16 mouse cellular contexts compared by ENCODE assay signal in genomic region chr1:86225195-86225594, GRCm38 (mm10).
A peak's percentile ranks its signal among the peaks of the same experiment; 100 is the strongest.
DNase-seq lines count a peak whose midpoint lies in the region; ATAC-seq and TF ChIP-seq lines count a peak whose summit lies in the region.
"Had no signal": no experiment of that assay in that cellular context is flagged by ENCODE, and none has a peak within 500 bp of the region (broad histone marks: within the 10 kb centered on the region; RNA-seq: fewer than 3 reads in every experiment).

No protein-coding gene starts in this region.

- no peaks in the 10 kb centered on the region for H3K27me3 ChIP-seq in hindbrain, embryonic 16.5 days (replicated peaks; ENCODE audit: control insufficient read depth, insufficient read depth, low read length)
- no peaks in the 10 kb centered on the region for H3K27me3 ChIP-seq in hindbrain, embryonic 12.5 days
- H3K27me3 ChIP-seq in midbrain, embryonic 16.5 days (ENCODE audit: control insufficient read depth, insufficient read depth, low read depth, low read length) = no peaks in the 10 kb centered on the region
- no peaks in the 10 kb centered on the region for H3K27me3 ChIP-seq in heart, embryonic 11.5 days (ENCODE audit: control insufficient read depth, insufficient read depth, low read length)
- no peaks in the 10 kb centered on the region for H3K27me3 ChIP-seq in heart, adult 2 months (ENCODE audit: control insufficient read depth, insufficient read depth, low read length)
- H3K27me3 ChIP-seq: embryonic facial prominence, embryonic 12.5 days; intestine, embryonic 15.5 days; kidney, embryonic 15.5 days; liver, embryonic 15.5 days had no signal

- H3K4me3 ChIP-seq in hindbrain, embryonic 16.5 days (ENCODE audit: low read length) = no peak overlapping the region
- H3K4me3 ChIP-seq in hindbrain, embryonic 12.5 days = no peak overlapping the region
- no peak overlapping the region for H3K4me3 ChIP-seq in midbrain, embryonic 16.5 days (ENCODE audit: low read depth, low read length)
- H3K4me3 ChIP-seq in heart, embryonic 11.5 days (ENCODE audit: low read depth, low read length) = no peak overlapping the region
- no peak overlapping the region for H3K4me3 ChIP-seq in heart, adult 2 months
- H3K4me3 ChIP-seq: embryonic facial prominence, embryonic 12.5 days; intestine, embryonic 15.5 days; kidney, embryonic 15.5 days; liver, embryonic 15.5 days had no signal

- no peak for TF ChIP-seq EP300 in heart, adult 2 months (IDR thresholded peaks at IDR 0.05; ENCODE audit: insufficient read depth, low read depth, low read length)

- TF ChIP-seq CTCF in heart, adult 2 months (IDR thresholded peaks at IDR 0.05) = no peak

- no peak overlapping the region for H3K9ac ChIP-seq in hindbrain, embryonic 16.5 days (ENCODE audit: low read depth, low read length)
- H3K9ac ChIP-seq in hindbrain, embryonic 12.5 days = no peak overlapping the region
- H3K9ac ChIP-seq in midbrain, embryonic 16.5 days (ENCODE audit: low read depth, low read length) = no peak overlapping the region
- no peak overlapping the region for H3K9ac ChIP-seq in heart, embryonic 11.5 days (ENCODE audit: low read depth, low read length)
- no peak overlapping the region for H3K9ac ChIP-seq in heart, adult 2 months (ENCODE audit: low read depth, low read length)
- H3K9ac ChIP-seq: embryonic facial prominence, embryonic 12.5 days; intestine, embryonic 15.5 days; kidney, embryonic 15.5 days; liver, embryonic 15.5 days had no signal

- intact Hi-C loops in heart, adult 2 months (cut with DNase I) = no loop called here

- TF ChIP-seq POLR2A in heart, adult 2 months (IDR thresholded peaks at IDR 0.05; ENCODE audit: insufficient read depth, low read depth, low read length) = no peak

- H3K9me3 ChIP-seq in hindbrain, embryonic 16.5 days (ENCODE audit: control insufficient read depth, low read length) = no peaks in the 10 kb centered on the region
- no peaks in the 10 kb centered on the region for H3K9me3 ChIP-seq in hindbrain, embryonic 12.5 days (replicated peaks)
- H3K9me3 ChIP-seq in midbrain, embryonic 16.5 days (replicated peaks; ENCODE audit: control insufficient read depth, low read length, poor library complexity, severe bottlenecking) = no peaks in the 10 kb centered on the region
- H3K9me3 ChIP-seq in heart, embryonic 11.5 days (replicated peaks; ENCODE audit: control insufficient read depth, low read length) = no peaks in the 10 kb centered on the region
- H3K9me3 ChIP-seq: embryonic facial prominence, embryonic 12.5 days; intestine, embryonic 15.5 days; kidney, embryonic 15.5 days; liver, embryonic 15.5 days had no signal

- DNase-seq in ES-CJ7 (ENCODE audit: low read depth, low spot score) (peak; percentile 28), ZHBTc4 (ENCODE audit: low read depth, low spot score) (peak; percentile 50)
- no peak for DNase-seq in heart, adult 2 months
- DNase-seq: adrenal gland, postnatal 14 days; cerebellum, postnatal 10 days; gastrocnemius, postnatal 36 days; left cerebral cortex, postnatal 4 days had no signal

- H3K79me2 ChIP-seq in heart, adult 2 months (replicated peaks; ENCODE audit: control insufficient read depth, insufficient read depth, low read length) = no peaks in the 10 kb centered on the region

- ATAC-seq in hindbrain, embryonic 16.5 days = peak; percentile 65
- ATAC-seq in hindbrain, embryonic 12.5 days (ENCODE audit: low FRiP score) = no peak
- peak; percentile 73; the same call in 1 of the 2 replicates for ATAC-seq in midbrain, embryonic 16.5 days
- ATAC-seq in heart, embryonic 11.5 days (replicated peaks; ENCODE audit: insufficient number of reproducible peaks, low FRiP score, low TSS enrichment) = no peak
- ATAC-seq: intestine, embryonic 15.5 days had no signal

- no peaks in the 10 kb centered on the region for H3K4me1 ChIP-seq in hindbrain, embryonic 16.5 days (ENCODE audit: control insufficient read depth, insufficient read depth, low read depth, low read length)
- no peaks in the 10 kb centered on the region for H3K4me1 ChIP-seq in hindbrain, embryonic 12.5 days
- H3K4me1 ChIP-seq in midbrain, embryonic 16.5 days (ENCODE audit: control insufficient read depth, insufficient read depth, low read length) = 0 out of 2 replicates have a peak, but pooled peaks cover 2% of the 10 kb centered on the region
- H3K4me1 ChIP-seq in heart, embryonic 11.5 days (ENCODE audit: control insufficient read depth, insufficient read depth, low read length) = no peaks in the 10 kb centered on the region
- no peaks in the 10 kb centered on the region for H3K4me1 ChIP-seq in heart, adult 2 months (ENCODE audit: control insufficient read depth, insufficient read depth, low read length)
- H3K4me1 ChIP-seq: embryonic facial prominence, embryonic 12.5 days; intestine, embryonic 15.5 days; kidney, embryonic 15.5 days had no signal

- peaks cover 6% of the 10 kb centered on the region for H3K36me3 ChIP-seq in hindbrain, embryonic 16.5 days (ENCODE audit: control insufficient read depth, insufficient read depth, low read length)
- H3K36me3 ChIP-seq in hindbrain, embryonic 12.5 days = 0 out of 2 replicates have a peak, but pooled peaks cover 3% of the 10 kb centered on the region
- H3K36me3 ChIP-seq in midbrain, embryonic 16.5 days (ENCODE audit: control insufficient read depth, insufficient read depth, low read length) = peaks cover 4% of the 10 kb centered on the region; the same call in 1 of the 2 replicates
- H3K36me3 ChIP-seq in heart, embryonic 11.5 days (ENCODE audit: control insufficient read depth, insufficient read depth, low read length) = no peaks in the 10 kb centered on the region
- no peaks in the 10 kb centered on the region for H3K36me3 ChIP-seq in heart, adult 2 months (ENCODE audit: control insufficient read depth, insufficient read depth, low read length)
- H3K36me3 ChIP-seq: embryonic facial prominence, embryonic 12.5 days; intestine, embryonic 15.5 days; kidney, embryonic 15.5 days; liver, embryonic 15.5 days had no signal

- WGBS in hindbrain, embryonic 16.5 days = 52% methylated on average over 6 of the region's 6 CpGs
- 60% methylated on average over 6 of the region's 6 CpGs for WGBS in hindbrain, embryonic 12.5 days
- WGBS in midbrain, embryonic 16.5 days = 53% methylated on average over 6 of the region's 6 CpGs
- 75% methylated on average over 6 of the region's 6 CpGs for WGBS in heart, embryonic 11.5 days (ENCODE audit: insufficient replicate concordance)
- 87% methylated on average over 6 of the region's 6 CpGs for WGBS in heart, adult 2 months

- H3K27ac ChIP-seq in hindbrain, embryonic 16.5 days (ENCODE audit: low read depth, low read length) = no peak overlapping the region
- no peak overlapping the region for H3K27ac ChIP-seq in hindbrain, embryonic 12.5 days
- no peak overlapping the region for H3K27ac ChIP-seq in midbrain, embryonic 16.5 days (ENCODE audit: low read length)
- H3K27ac ChIP-seq in heart, embryonic 11.5 days (ENCODE audit: low read depth, low read length) = no peak overlapping the region
- H3K27ac ChIP-seq in heart, adult 2 months = no peak overlapping the region
- H3K27ac ChIP-seq: embryonic facial prominence, embryonic 12.5 days; intestine, embryonic 15.5 days; kidney, embryonic 15.5 days; liver, embryonic 15.5 days; macrophage had no signal

- no peak overlapping the region for H3K4me2 ChIP-seq in hindbrain, embryonic 16.5 days (ENCODE audit: low read length)
- H3K4me2 ChIP-seq in hindbrain, embryonic 12.5 days (replicated peaks) = no peak overlapping the region
- H3K4me2 ChIP-seq in midbrain, embryonic 16.5 days (ENCODE audit: low read length) = no peak overlapping the region
- H3K4me2 ChIP-seq in heart, embryonic 11.5 days = no peak overlapping the region
- H3K4me2 ChIP-seq: embryonic facial prominence, embryonic 12.5 days; intestine, embryonic 15.5 days; kidney, embryonic 15.5 days; liver, embryonic 15.5 days had no signal

Comparison
In these comparisons a context has a peak if more than half of its experiments do, and no peak if none do; other contexts are left out.
1. ATAC-seq: peak in hindbrain, embryonic 16.5 days (single experiment) and midbrain, embryonic 16.5 days (single experiment); none in hindbrain, embryonic 12.5 days (single experiment) and heart, embryonic 11.5 days (single experiment).
2. DNase-seq: peak in ES-CJ7 (single experiment) and ZHBTc4 (single experiment); none in heart, adult 2 months (0 of 2).